Mouse (Mus musculus): ENCODE results near the gene Dspp.

Gene Dspp

DNA sequence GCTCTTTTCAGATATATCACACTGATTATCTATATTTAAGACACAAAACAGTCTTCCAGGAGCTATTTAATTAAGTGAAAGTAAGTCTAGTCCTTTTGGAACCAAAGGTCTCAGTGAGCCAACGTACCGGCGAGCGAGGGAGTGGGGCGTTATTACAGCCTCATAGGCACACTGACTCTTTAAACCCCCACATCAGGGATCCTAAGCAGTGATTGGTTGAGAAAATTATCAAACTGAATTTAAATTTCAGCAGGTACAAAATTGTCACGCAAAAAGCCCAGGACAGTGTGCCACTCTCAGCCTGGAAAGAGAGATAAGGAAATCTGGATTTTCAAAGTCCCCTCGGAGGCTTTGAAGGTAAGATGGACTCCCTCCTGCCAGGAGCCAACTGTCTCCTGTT lies at the start of gene Dspp:
Dspp (plus strand) TSS at position 301 of the 400 bp plus-strand sequence.
- Histone ChIP-seq H3K27me3 (ENCODE audit: control insufficient read depth, insufficient read depth, low read length, poor library complexity, severe bottlenecking) (no peaks in the 10 kb centered on the region), H3K36me3 (ENCODE audit: control insufficient read depth, insufficient read depth, low read length, poor library complexity, severe bottlenecking) (no peaks in the 10 kb centered on the region)
- DNase-seq (ENCODE audit: low read depth, low spot score) = no peak

GRCm38 (mm10) chr5:104124016-104124658 lies 46.4 kb upstream of the Dspp start:
- Histone ChIP-seq H3K36me3 (ENCODE audit: control insufficient read depth, insufficient read depth, low read length, poor library complexity, severe bottlenecking) (no peaks in the 10 kb centered on the region), H3K27me3 (ENCODE audit: control insufficient read depth, insufficient read depth, low read length, poor library complexity, severe bottlenecking) (no peaks in the 10 kb centered on the region)
- DNase-seq (ENCODE audit: low read depth, low spot score) = no peak

DNA sequence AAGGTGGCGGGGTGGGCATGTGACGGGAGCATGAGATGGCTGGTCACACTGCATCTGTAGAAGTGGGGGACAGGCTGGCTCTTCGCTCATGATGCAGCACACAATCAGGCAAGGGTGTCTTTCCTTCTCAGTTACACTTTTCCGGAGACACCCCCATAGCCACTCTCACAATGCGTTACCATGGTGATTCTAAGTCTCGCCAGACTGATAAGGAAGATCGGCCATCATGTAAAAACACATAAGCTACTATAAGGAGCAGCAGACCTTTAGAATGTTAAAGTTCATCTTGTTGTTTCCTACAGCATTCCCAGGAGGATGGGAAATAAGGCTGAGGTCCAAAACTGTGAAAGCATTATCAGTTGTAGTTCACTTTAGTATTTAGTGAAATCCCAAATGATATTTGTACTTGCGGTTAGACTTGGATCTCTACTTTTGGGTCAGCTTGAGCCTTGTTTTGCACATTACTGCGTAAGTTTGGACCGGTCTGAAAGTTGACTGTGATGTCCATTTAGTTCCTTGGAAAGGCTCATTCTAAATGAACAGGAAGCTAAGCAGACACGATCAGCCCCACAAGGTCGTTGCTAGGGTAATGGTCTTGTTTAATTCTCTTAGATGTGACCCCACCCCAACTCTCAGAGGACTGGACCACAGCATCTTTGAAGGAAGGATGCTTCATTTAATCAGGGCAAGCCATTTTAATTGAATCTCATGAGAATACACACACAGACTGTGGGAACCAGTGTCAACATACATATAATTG lies 43.8 kb upstream of the Dspp start:
- no peak for DNase-seq (ENCODE audit: low read depth, low spot score)
- Histone ChIP-seq H3K27me3 (ENCODE audit: control insufficient read depth, insufficient read depth, low read length, poor library complexity, severe bottlenecking) (no peaks in the 10 kb centered on the region), H3K36me3 (ENCODE audit: control insufficient read depth, insufficient read depth, low read length, poor library complexity, severe bottlenecking) (no peaks in the 10 kb centered on the region)

DNA sequence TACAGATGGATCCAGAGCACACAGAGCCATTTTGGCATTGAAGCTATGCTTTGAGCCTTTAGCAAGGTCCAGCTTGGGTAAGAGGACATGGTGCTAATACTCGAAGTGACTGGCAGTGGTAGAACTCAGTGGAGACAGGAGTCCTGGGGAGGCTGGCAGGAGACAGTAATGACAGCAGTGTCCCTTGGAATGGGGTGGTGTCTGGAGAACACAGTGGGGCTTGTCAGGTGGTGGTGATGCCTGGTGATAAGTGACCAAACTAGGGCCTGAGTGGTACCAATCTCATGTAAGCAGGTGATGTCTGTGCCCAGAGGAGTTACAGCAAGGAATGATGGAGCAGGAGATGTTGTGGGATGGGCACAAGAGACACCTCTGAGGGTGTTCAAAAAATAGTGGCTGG lies 43.2 kb upstream of the Dspp start:
- no peaks in the 10 kb centered on the region for H3K27me3 ChIP-seq (ENCODE audit: control insufficient read depth, insufficient read depth, low read length, poor library complexity, severe bottlenecking)
- DNase-seq (ENCODE audit: low read depth, low spot score) = no peak

DNA sequence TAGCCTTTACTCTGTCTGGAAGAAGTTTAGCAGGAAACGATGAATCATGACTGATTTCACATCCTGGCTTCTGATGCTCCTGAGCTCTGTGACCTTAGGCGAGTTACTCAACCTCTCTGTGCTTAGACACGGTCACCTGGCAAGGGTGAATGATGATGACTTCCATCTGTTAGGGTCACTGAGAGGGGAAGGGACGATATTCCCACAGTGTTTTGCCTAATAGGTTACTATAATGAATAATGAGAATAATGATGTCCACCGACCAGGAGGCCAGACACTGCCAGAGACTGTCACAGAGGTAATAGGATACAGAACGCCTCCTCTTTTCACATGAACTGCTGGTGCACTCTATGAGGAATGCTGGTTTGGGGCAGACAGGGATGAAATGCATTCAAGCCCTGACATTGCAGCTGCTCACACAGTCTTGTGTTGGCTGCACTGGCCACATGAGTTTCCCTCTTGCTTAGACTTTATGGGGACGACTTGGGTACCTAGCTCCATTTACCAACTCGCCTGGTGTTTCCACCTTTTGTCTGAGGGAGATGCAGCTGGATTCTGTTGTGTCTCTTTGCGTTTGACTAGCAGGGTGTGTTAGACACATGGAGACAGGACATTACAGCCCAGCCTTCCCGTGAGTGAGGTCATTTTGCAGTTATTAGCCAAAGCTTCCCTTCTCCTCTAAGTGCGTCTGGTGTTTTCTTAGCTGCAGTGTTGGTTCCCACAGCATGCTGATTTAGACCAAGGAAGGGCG lies 42.1 kb upstream of the Dspp start:
- Histone ChIP-seq H3K27me3 (ENCODE audit: control insufficient read depth, insufficient read depth, low read length, poor library complexity, severe bottlenecking) (no peaks in the 10 kb centered on the region), H3K36me3 (ENCODE audit: control insufficient read depth, insufficient read depth, low read length, poor library complexity, severe bottlenecking) (no peaks in the 10 kb centered on the region)
- DNase-seq (ENCODE audit: low read depth, low spot score) = no peak

More for the DNA sequence above, 43.2 kb upstream of the Dspp start:
- H3K36me3 ChIP-seq (ENCODE audit: control insufficient read depth, insufficient read depth, low read length, poor library complexity, severe bottlenecking) = no peaks in the 10 kb centered on the region

GRCm38 (mm10) chr5:104130891-104131290 lies 39.6 kb upstream of the Dspp start:
- Histone ChIP-seq H3K36me3 (ENCODE audit: control insufficient read depth, insufficient read depth, low read length, poor library complexity, severe bottlenecking) (no peaks in the 10 kb centered on the region), H3K27me3 (ENCODE audit: control insufficient read depth, insufficient read depth, low read length, poor library complexity, severe bottlenecking) (no peaks in the 10 kb centered on the region)
- DNase-seq (ENCODE audit: low read depth, low spot score) = no peak

DNA sequence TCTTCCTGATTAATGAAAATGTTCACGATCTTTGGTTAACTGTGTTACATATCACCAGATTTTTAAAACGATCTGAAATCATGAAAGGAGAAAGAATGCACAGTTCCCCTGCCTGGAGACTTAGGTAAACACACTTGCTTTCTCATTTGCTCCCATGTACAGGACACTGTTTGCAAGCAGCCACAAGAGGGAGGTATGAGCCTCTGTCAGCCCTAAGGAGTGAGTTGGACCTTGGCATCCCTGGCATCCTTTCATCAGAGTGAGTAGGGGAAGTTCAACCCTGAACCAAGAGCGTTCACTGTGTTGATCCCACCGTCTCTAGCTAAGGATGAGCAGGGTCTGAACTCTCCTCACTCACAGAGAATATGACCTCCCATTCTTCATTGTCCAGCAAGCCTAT lies 39.0 kb upstream of the Dspp start:
- no peaks in the 10 kb centered on the region for H3K27me3 ChIP-seq (ENCODE audit: control insufficient read depth, insufficient read depth, low read length, poor library complexity, severe bottlenecking)
- no peak for DNase-seq (ENCODE audit: low read depth, low spot score)
- H3K36me3 ChIP-seq (ENCODE audit: control insufficient read depth, insufficient read depth, low read length, poor library complexity, severe bottlenecking) = no peaks in the 10 kb centered on the region

GRCm38 (mm10) chr5:104133752-104134151 lies 36.8 kb upstream of the Dspp start:
- H3K27me3 ChIP-seq (ENCODE audit: control insufficient read depth, insufficient read depth, low read length, poor library complexity, severe bottlenecking) = no peaks in the 10 kb centered on the region
- no peak for DNase-seq (ENCODE audit: low read depth, low spot score)
- no peaks in the 10 kb centered on the region for H3K36me3 ChIP-seq (ENCODE audit: control insufficient read depth, insufficient read depth, low read length, poor library complexity, severe bottlenecking)

- H3K27me3 ChIP-seq (ENCODE audit: control insufficient read depth, insufficient read depth, low read length, poor library complexity, severe bottlenecking) = no peaks in the 10 kb centered on the region
- H3K36me3 ChIP-seq (ENCODE audit: control insufficient read depth, insufficient read depth, low read length, poor library complexity, severe bottlenecking) = no peaks in the 10 kb centered on the region
- no peak for DNase-seq (ENCODE audit: low read depth, low spot score)
Measured at GRCm38 (mm10) chr5:104137920-104138541, 32.5 kb upstream of the Dspp start.

DNA sequence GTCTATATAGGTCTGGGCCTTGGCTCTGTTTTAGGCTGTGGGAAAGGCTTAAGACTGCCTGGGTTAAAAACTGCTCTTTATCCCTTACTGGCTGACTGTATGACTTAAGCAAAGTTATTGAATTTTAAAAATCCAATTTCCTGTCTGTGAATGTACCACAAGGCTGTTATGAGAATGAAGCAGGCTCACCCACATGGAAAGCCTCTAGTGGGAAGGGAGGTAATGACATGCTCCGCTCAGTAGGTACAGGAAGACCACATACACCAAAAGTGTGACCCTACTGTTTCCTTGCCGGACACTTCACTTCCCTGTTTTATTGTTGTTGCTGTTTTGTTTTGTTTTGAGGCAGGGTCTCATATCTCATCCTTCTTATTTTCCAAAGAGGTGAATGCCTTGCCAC lies 29.4 kb upstream of the Dspp start:
- Histone ChIP-seq H3K36me3 (ENCODE audit: control insufficient read depth, insufficient read depth, low read length, poor library complexity, severe bottlenecking) (no peaks in the 10 kb centered on the region), H3K27me3 (ENCODE audit: control insufficient read depth, insufficient read depth, low read length, poor library complexity, severe bottlenecking) (no peaks in the 10 kb centered on the region)
- DNase-seq (ENCODE audit: low read depth, low spot score) = no peak

GRCm38 (mm10) chr5:104144057-104144456 lies 26.5 kb upstream of the Dspp start:
- DNase-seq (ENCODE audit: low read depth, low spot score) = no peak
- no peaks in the 10 kb centered on the region for H3K36me3 ChIP-seq (ENCODE audit: control insufficient read depth, insufficient read depth, low read length, poor library complexity, severe bottlenecking)
- H3K27me3 ChIP-seq (ENCODE audit: control insufficient read depth, insufficient read depth, low read length, poor library complexity, severe bottlenecking) = no peaks in the 10 kb centered on the region

GRCm38 (mm10) chr5:104149349-104149748 lies 21.2 kb upstream of the Dspp start:
- H3K27me3 ChIP-seq (ENCODE audit: control insufficient read depth, insufficient read depth, low read length, poor library complexity, severe bottlenecking) = no peaks in the 10 kb centered on the region
- no peak for DNase-seq (ENCODE audit: low read depth, low spot score)

GRCm38 (mm10) chr5:104150196-104150595 lies 20.3 kb upstream of the Dspp start:
- DNase-seq (ENCODE audit: low read depth, low spot score) = no peak
- Histone ChIP-seq H3K27me3 (ENCODE audit: control insufficient read depth, insufficient read depth, low read length, poor library complexity, severe bottlenecking) (no peaks in the 10 kb centered on the region), H3K36me3 (ENCODE audit: control insufficient read depth, insufficient read depth, low read length, poor library complexity, severe bottlenecking) (no peaks in the 10 kb centered on the region)

More at GRCm38 (mm10) chr5:104149349-104149748, 21.2 kb upstream of the Dspp start:
- H3K36me3 ChIP-seq (ENCODE audit: control insufficient read depth, insufficient read depth, low read length, poor library complexity, severe bottlenecking) = no peaks in the 10 kb centered on the region

DNA sequence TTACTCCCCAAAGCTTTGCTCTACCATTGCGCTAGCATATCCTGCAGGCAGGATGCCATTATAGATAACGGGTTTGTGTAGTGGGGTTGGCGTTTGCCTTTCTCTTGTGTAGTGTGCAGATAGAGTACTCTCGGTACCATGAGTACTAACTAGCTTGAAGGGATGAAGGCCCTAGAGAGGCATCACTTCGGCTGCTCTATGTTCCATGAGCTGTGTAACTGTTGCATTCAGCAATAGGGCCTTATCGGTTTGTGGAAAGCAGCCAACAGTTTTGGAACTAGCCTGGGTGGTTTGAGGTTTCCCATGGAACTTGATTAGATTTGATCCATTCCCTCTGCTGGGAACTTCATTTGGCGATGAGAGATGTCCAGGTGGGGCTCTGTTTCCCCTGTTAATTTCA lies 12.8 kb upstream of the Dspp start:
- Histone ChIP-seq H3K27me3 (ENCODE audit: control insufficient read depth, insufficient read depth, low read length, poor library complexity, severe bottlenecking) (no peaks in the 10 kb centered on the region), H3K36me3 (ENCODE audit: control insufficient read depth, insufficient read depth, low read length, poor library complexity, severe bottlenecking) (no peaks in the 10 kb centered on the region)
- no peak for DNase-seq (ENCODE audit: low read depth, low spot score)

Data from splenic B cell, adult 2 months (primary cell).